Mouse (Mus musculus): ENCODE results near the gene Heg1.

GRCm38 (mm10) chr16:33670933-33671332, 13.2 kb upstream of the Heg1 start:
- no peak for TF ChIP-seq CTCF (IDR thresholded peaks at IDR 0.05; ENCODE audit: low read depth)
- no peak for TF ChIP-seq EP300 (IDR thresholded peaks at IDR 0.05; ENCODE audit: low read depth)

Data from liver, postnatal 0 days (tissue).